Mouse (Mus musculus) left cerebral cortex, postnatal 10 days (tissue): ENCODE measurements around the gene Nqo2. TPM values are rescaled to one million over a fixed set of nuclear protein-coding genes. Genes with fewer than 3 reads are reported as not detected.
A peak's percentile ranks its signal among the peaks of the same experiment; 100 is the strongest.
"Not testable (repeated sequence)": the region's sequence is repeated elsewhere in the genome, so short reads cannot be mapped to it uniquely, and the experiment has no call there.

Source experiments
- DNase-seq, 2 experiments: peaks; one replicate each; pipeline ENCODE4 v3.0.0; 2021 to 2022; ENCODE audit warnings: low spot score in 2 of 2, mixed read lengths in 1 of 2; ENCODE audit errors: extremely low spot score in 1 of 2
- intact Hi-C: fragments of 180-260 bp; cut with DNase I; formaldehyde crosslinking; loops from one replicate; pipeline ENCODE4 v1.15.1; 2025
- total RNA-seq, 2 experiments: library from RNA; stranded (reverse); gene quantifications; 2 replicates each; pipeline ENCODE4 v1.2.3; 2021

The Nqo2 gene
- 1 to 10 TPM; 4.6 TPM for total RNA-seq

- DNase-seq = peak; percentile 48 to 73
- intact Hi-C loops = no loop called here
These were observed at the start of gene Nqo2 for GRCm38 (mm10) chr13:33964206-33965046. Gene Nqo2 (plus strand): TSS chr13:33964687.

GRCm38 (mm10) chr13:33921041-33921440, 43.4 kb upstream of the Nqo2 start:
- no peak for DNase-seq
- intact Hi-C loops = no loop called here

GRCm38 (mm10) chr13:33921699-33922098, 42.8 kb upstream of the Nqo2 start:
- intact Hi-C loops = no loop called here
- no peak for DNase-seq

- DNase-seq = no peak
- intact Hi-C loops = no loop called here
These were observed 34.2 kb upstream of the Nqo2 start for GRCm38 (mm10) chr13:33930281-33930680.

- no peak for DNase-seq
- intact Hi-C loops = no loop called here
These were observed 33.6 kb upstream of the Nqo2 start for GRCm38 (mm10) chr13:33930912-33931311.

DNA sequence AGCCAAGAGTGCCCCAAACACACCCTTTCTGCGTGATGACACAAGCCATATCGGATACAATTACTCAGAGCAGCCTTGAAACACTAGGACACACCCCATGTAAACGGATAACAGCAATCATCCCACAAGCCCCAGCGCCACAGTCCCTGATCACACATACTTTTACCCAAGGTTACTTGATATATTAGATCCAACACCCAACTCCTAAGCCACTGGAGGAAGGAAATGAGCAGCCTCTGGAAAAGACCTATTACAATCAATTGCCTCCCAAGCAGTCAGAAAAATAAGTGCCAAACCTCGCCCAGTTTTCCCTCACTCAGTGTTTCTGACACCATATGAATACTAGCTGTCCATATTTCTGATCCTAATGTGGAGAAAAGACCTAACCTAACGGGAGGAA, 29.7 kb upstream of the Nqo2 start:
- no peak for DNase-seq
- intact Hi-C loops = no loop called here

DNA sequence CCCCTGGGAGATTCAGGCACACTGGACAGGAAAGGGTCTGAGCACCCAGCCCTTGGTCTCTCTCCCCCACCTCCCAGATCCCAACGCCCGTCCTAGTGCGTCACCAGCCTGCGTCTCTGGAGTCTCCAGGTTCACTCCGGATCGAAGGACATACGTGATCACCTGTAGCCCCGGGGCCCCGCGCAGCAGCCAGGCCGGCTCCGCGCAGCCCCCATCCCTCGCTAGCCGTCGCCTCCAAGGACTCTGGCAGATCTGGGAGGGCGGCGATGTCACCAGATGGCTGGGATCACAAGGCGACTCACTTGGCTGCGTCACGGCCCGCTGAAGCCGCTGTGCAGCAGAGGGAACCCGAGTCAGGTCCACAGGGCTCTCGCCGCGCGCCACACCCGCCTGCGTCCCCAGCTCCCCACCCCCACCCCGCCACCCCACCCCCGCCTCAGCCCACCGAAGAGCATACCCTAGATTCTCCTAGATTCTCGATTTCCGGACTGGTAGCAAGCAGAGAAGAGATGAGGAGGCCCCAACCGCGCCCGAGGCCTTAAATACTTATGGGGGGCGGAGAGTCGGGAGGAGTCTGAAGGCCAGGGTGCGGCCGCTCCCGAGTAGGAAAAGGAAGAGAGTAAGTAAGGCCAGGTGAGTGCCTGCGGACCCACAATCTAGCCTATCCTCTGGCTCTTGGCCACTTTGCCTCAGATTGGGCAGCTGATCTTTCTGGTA, 28.9 kb upstream of the Nqo2 start:
- intact Hi-C loops = no loop called here
- DNase-seq = peak; percentile 35 to 74

- no peak for DNase-seq
- intact Hi-C loops = no loop called here
These were observed 27.3 kb upstream of the Nqo2 start for GRCm38 (mm10) chr13:33937151-33937550.

DNA sequence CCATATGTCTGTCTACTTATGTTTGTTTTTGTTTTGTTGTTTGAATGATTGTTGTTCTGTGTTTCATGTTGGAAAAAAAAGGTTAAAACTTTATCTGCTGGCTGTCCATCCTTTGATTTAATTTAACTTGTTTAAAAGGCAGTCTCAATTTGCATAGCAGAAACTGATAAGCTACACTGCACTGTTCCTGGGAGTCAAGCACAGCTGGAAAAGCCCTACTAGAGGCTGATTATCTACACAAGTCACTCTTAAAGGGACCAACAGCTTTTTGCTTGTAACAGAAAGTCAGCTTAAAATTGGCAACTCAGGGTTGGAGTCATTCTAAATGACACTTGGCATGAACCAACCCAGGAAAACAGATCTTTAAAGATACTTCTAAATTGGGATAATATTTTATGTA, 26.9 kb upstream of the Nqo2 start:
- intact Hi-C loops = not testable (repeated sequence)

GRCm38 (mm10) chr13:33941288-33941808, 23.1 kb upstream of the Nqo2 start:
- DNase-seq = no peak
- intact Hi-C loops = no loop called here

More for the DNA sequence above, 26.9 kb upstream of the Nqo2 start:
- DNase-seq = not testable (repeated sequence)

DNA sequence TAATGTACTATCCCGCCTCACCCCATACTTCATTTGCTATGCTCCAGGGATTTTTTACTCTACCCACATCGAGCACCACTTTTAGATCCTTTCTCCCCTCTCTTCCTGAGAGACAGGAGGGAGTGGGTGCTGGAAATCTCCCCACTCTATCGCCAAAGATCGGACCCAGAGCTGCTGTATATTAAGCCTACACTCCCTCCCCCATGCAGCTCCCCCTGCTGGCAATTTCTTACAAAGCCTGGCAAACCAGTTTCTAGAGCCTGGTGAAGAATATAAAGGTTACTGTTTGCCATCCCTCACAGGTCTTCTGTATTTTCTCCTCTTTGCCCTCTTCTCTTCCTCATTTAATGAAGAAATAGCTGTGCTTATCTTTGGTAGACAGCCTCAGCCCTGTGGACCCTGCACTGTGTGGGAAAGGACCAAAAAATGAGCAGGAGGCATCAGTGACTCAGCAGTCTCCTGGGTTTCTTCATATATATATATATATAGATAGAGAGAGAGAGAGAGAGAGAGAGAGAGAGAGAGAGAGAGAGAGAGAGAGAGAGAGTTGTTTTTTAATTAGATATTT, 22.2 kb upstream of the Nqo2 start:
- DNase-seq = peak in 1 of 2 experiments; percentile 31
- intact Hi-C loops = no loop called here

- DNase-seq = no peak
- intact Hi-C loops = no loop called here
These were observed 13.0 kb upstream of the Nqo2 start for GRCm38 (mm10) chr13:33951308-33952074.

- no peak for DNase-seq
- intact Hi-C loops = no loop called here
These were observed 12.4 kb upstream of the Nqo2 start for GRCm38 (mm10) chr13:33952075-33952449.

- no peak for DNase-seq
- intact Hi-C loops = no loop called here
These were observed 11.5 kb upstream of the Nqo2 start for GRCm38 (mm10) chr13:33952947-33953346.

DNA sequence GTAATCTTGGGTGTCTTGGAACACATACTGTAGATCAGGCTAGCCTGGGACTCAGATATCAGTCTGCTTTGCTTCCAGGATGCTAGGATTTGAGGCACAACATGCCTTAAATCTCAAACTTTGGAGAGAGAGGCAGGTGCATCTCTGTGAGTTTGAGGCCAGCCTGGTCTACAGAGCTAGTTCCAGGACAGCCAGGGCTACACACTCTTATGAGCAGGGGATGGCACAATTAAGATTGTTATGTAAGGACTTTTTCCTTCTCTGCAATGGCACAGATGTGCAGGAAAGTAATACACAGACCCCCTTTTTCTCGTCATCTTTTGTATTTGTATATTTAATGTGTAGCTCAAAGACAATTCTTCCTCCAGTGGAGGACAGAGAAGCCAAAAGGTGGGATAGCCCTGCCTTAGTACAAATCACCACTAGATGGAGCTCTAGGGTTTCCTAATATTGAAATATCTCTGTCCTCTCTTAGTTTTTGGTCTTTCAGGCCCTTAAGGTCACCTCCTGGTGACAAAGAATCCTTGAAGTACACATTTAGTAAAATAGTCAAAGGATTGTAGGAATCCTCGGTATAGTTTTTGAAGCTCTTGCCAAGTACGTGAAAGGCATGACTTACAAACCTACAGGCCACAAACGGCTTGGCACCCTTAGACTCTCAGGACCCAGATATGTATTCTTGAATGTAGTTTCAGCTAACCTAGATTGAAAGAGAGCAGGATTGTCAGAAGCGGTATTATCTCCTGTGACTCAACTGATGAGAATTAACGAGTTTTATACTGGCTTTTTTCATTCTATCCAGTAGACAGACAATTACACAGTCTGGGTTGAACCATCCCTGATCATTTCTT, 7.7 kb upstream of the Nqo2 start:
- DNase-seq = no peak

GRCm38 (mm10) chr13:33959771-33960170, 4.7 kb upstream of the Nqo2 start:
- intact Hi-C loops = no loop called here
- DNase-seq = no peak

More for the DNA sequence above, 7.7 kb upstream of the Nqo2 start:
- intact Hi-C loops = loop anchor here (2.0 kb wide), 1 partner anchor 40 kb away; no protein-coding TSS in a partner anchor

GRCm38 (mm10) chr13:33965056-33966024, 853 bp downstream of the Nqo2 start:
- intact Hi-C loops = no loop called here
- no peak for DNase-seq
